Mouse (Mus musculus): Measurements from ENCODE around the gene Gm21897. TPM values are rescaled to one million over a fixed set of nuclear protein-coding genes. Genes with fewer than 3 reads are reported as not detected.

Gene Gm21897
- total RNA-seq, 2 experiments from 2014 or later, result not detected

DNA sequence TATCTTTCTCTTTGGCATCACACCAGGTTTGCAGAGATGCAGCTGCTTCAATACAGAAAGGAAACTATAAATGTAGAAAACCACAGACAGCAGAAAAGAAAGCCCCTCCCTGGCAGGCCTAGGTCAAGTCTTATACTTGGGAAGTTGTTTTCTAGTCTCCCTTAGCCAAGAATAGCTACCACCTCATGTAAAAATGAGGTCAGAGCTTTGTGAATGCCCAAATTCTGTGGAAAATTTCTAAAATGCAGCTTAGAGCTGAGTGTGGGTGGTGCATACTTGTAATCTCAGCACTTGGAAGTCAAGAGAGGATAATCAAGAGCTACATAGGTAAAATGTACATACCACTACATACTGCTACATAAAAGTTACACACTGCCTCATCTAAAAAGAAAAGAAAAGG lies 40.5 kb downstream of the Gm21897 start:
- no peak for DNase-seq
- Histone ChIP-seq H3K27ac (no peak overlapping the region), H3K4me3 (no peak overlapping the region)
- no peak for TF ChIP-seq CTCF (IDR thresholded peaks at IDR 0.05)
- intact Hi-C loops (cut with DNase I), result no loop called here

DNA sequence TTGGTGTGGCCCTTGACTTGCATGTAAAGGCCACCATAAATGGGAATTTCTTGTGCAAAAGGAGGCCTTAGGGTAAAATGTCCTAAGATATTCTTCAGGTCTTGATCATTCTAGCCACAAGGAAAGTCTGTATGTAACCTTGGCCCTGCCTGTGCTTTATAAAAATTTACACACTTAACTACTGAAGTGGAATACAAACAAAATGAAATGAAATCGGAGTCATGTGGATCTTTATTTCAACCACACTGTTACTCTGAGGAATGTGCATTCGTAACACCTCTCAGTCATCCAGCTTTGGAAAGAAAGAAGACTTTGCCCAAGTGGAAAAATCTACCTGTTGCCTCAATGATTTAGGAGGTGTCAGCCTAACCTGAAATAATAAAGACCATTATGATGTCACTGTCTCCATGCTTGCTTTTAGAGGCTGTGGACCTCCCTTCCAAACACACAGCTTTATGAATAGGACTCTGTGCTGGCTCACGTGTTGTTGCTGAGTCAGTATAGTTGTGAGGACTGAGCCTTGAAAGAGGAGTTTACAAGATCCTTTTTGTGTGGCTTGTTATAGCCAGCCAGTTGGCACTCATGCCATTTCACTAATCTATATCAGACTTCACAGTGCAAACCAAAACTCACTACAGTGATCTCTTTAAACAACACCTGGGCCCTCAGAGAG lies 42.0 kb downstream of the Gm21897 start:
- TF ChIP-seq CTCF (IDR thresholded peaks at IDR 0.05), result no peak
- no peak for DNase-seq
- Histone ChIP-seq H3K27ac (no peak overlapping the region), H3K4me3 (no peak overlapping the region)
- intact Hi-C loops (cut with DNase I), result no loop called here

DNA sequence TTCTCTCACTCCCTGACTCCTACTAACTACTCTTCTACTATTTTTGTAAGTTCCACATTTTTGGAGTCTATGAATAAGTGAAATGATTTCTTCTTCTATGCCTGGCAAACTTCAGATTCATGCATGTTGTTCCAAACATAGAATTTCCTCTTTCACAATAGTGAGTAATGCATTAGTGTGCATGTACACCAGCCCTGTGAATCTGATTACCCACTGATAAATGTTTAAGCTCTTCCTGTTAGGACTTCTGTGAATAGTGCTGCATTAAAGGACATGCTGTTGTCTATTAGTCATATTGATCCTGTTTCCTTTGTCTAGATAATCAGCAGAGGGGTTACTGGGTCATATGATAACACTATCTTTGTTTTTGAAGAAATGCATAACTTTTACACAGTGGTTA lies 43.6 kb downstream of the Gm21897 start:
- Histone ChIP-seq H3K4me3 (no peak overlapping the region), H3K27ac (no peak overlapping the region)
- intact Hi-C loops (cut with DNase I), result no loop called here
- no peak for TF ChIP-seq CTCF (IDR thresholded peaks at IDR 0.05)
- no peak for DNase-seq
